Mouse (Mus musculus): Measurements from ENCODE around the gene Hgd. TPM values are rescaled to one million over a fixed set of nuclear protein-coding genes. Genes with fewer than 3 reads are reported as not detected.
"Not testable (repeated sequence)": the region's sequence is repeated elsewhere in the genome, so short reads cannot be mapped to it uniquely, and the experiment has no call there.

Gene Hgd
- polyA plus RNA-seq, 1 experiment from 2014 or later: not detected

DNA sequence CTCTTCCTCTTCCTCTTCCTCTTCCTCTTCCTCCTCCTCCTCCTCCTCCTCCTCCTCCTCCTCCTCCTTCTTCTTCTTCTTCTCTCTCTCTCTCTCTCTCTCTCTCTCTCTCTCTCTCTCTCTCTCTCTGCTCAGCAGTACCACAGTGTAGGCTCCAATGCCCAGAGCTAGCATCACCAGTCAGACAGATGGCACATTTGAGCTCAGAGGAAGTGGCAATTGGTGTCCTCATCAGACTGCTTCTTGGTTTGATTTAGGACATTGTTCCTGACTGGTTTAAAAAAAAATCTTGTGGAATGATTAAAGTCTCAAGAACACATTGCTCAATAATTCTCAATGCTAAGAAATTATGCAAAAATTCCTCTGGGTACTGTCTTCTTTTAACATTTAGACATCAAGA lies 60.6 kb downstream of the Hgd start:
- H3K4me3 ChIP-seq; H3K9ac ChIP-seq; H3K27me3 ChIP-seq (replicated peaks); H3K27ac ChIP-seq; ATAC-seq (ENCODE audit: low FRiP score, low read depth); H3K9me3 ChIP-seq; H3K4me1 ChIP-seq; H3K4me2 ChIP-seq (replicated peaks); H3K36me3 ChIP-seq: not testable (repeated sequence)

DNA sequence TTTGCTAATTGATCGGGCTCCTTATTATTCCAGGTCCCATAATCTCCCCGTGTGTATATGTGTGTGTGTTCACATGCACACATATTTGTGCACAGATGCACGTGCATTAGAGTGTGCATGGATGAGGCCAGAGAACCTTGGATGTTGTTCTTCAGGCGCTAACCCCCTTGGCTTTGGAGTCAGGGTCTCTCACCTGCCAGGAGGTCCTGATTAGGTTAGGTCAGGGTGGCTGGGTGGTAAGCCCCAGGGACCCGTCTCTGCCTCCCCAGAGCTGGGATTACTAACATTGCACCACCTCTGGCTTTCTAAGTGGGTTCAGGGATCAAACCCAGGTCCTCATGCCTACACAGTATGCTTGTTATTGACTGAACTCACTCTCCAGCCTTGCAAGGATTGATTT lies 64.5 kb downstream of the Hgd start:
- Histone ChIP-seq H3K9ac (no peak overlapping the region), H3K27ac (no peak overlapping the region), H3K27me3 (replicated peaks) (no peaks in the 10 kb centered on the region), H3K4me1 (no peaks in the 10 kb centered on the region), H3K4me3 (no peak overlapping the region), H3K36me3 (peaks cover 36% of the 10 kb centered on the region), H3K9me3 (no peaks in the 10 kb centered on the region), H3K4me2 (replicated peaks) (no peak overlapping the region)
- ATAC-seq (ENCODE audit: low FRiP score, low read depth): no peak
- WGBS: 95% methylated on average over 5 of the region's 5 CpGs

DNA sequence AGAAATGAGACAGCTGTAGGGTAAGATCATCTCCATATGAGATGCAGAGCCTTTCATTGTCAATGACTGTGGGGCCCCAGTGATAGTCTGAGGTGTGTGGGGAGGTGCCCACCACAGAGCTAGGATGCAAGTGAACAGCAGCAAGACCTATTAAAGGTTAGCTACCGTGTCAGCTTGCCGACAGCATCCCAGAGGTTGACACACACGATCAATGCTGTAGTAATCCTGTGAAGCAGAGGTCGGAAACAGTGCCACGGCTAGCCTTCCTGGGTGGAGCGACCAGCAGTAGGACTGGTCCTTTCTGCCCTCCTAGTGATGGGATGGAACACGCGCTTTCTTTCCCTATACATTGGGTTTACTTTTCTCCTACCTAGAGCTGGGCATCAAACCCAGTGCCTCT lies 65.3 kb downstream of the Hgd start:
- no peaks in the 10 kb centered on the region for H3K27me3 ChIP-seq (replicated peaks)
- WGBS: 92% methylated on average over 8 of the region's 8 CpGs
- peaks cover 36% of the 10 kb centered on the region for H3K36me3 ChIP-seq
- H3K4me2 ChIP-seq (replicated peaks): no peak overlapping the region
- H3K9me3 ChIP-seq: no peaks in the 10 kb centered on the region
- H3K9ac ChIP-seq: no peak overlapping the region
- no peaks in the 10 kb centered on the region for H3K4me1 ChIP-seq
- no peak for ATAC-seq (ENCODE audit: low FRiP score, low read depth)
- H3K4me3 ChIP-seq: no peak overlapping the region
- H3K27ac ChIP-seq: no peak overlapping the region

DNA sequence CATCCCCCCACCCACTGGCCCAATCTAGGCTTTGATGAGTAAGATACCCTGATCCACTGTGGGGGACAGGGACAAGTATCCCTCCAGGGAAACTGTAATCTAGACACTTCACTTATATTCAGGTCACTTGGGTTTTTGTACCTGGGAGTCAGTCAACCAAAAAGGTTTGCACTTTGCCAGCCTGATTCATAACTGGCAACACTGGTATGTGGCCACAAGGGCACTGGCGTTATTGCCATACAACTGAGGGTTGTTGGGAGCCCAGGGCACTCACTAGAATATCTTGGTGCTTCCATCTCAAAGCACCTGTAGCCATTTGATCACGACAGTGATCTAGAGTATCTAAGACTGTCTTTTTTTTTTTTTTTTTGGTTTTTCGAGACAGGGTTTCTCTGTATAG lies 65.8 kb downstream of the Hgd start:
- peaks cover 36% of the 10 kb centered on the region for H3K36me3 ChIP-seq
- H3K9me3 ChIP-seq: no peaks in the 10 kb centered on the region
- H3K4me3 ChIP-seq: no peak overlapping the region
- H3K9ac ChIP-seq: no peak overlapping the region
- no peaks in the 10 kb centered on the region for H3K27me3 ChIP-seq (replicated peaks)
- no peak overlapping the region for H3K4me2 ChIP-seq (replicated peaks)
- H3K27ac ChIP-seq: no peak overlapping the region
- 90% methylated on average over 3 of the region's 3 CpGs for WGBS
- no peak for ATAC-seq (ENCODE audit: low FRiP score, low read depth)
- no peaks in the 10 kb centered on the region for H3K4me1 ChIP-seq

DNA sequence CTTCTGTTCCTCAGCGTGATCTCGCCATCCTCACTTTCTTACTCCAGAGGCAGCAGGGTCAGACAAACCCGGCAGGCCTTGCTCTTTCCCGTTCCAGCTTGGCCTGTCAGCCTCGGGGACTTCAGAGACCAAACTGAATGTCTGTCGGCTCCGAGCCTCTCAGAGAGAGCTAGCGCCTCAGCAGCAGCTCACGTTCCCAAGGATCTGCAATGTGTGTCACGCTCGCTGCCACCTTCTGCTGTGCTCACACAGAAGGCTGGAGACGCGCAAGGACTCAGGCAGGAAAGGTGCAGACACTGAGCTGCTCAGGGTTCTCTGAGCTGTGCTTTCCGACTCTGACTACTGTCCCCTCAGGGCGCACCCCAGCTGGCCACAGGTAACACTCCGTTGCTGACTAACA lies 67.1 kb downstream of the Hgd start:
- Histone ChIP-seq H3K9me3 (no peaks in the 10 kb centered on the region), H3K4me1 (no peaks in the 10 kb centered on the region), H3K36me3 (peaks cover 36% of the 10 kb centered on the region), H3K27ac (no peak overlapping the region), H3K27me3 (replicated peaks) (no peaks in the 10 kb centered on the region), H3K4me3 (no peak overlapping the region), H3K9ac (no peak overlapping the region), H3K4me2 (replicated peaks) (no peak overlapping the region)
- 89% methylated on average over 16 of the region's 16 CpGs for WGBS
- no peak for ATAC-seq (ENCODE audit: low FRiP score, low read depth)

DNA sequence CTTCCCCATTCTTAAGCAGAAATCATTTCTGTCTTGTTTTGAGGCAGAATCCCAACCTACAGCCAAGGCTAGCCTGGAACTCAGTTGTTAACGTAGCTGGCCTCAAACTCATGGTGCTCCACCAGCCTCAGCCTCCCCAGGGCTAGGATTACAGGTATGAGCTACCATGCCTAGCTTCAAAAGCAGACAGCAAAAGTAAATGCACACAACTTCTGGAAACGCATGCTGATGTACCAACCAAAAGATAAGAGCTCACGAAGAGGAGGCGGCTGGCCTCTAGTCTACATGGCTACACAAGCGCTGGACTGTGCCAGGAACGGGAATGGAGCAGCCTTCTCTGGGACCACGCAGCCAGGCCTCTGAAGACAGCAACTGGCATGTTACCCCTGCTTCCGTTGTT lies 68.0 kb downstream of the Hgd start:
- H3K4me2 ChIP-seq (replicated peaks): no peak overlapping the region
- H3K27me3 ChIP-seq (replicated peaks): no peaks in the 10 kb centered on the region
- H3K36me3 ChIP-seq: peaks cover 36% of the 10 kb centered on the region
- H3K4me1 ChIP-seq: peaks cover 6% of the 10 kb centered on the region; the same call in 1 of the 2 replicates
- H3K4me3 ChIP-seq: no peak overlapping the region
- ATAC-seq (ENCODE audit: low FRiP score, low read depth): no peak
- H3K9me3 ChIP-seq: no peaks in the 10 kb centered on the region
- H3K27ac ChIP-seq: no peak overlapping the region
- H3K9ac ChIP-seq: no peak overlapping the region
- 95% methylated on average over 8 of the region's 8 CpGs for WGBS

DNA sequence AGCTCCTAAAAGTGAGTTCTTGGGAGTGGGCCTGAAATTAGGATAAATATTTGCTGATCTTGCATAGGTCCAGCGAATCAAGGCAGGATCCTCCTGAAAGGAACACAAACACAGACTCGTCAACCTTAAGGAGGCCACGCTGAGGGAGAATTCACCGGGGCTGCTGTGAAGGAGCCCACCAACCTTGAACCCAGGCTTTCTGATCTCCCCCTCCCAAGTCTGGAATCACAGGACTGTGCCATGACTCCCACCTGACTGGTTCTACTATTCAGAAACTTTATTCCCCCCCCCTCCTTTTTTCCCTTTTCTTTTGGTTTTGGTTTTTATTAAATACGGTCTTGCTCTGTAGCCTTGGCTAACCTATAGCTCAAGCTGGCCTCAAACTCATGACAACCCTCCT lies 69.1 kb downstream of the Hgd start:
- H3K27ac ChIP-seq: no peak overlapping the region
- no peak overlapping the region for H3K9ac ChIP-seq
- peaks cover 9% of the 10 kb centered on the region; the same call in 1 of the 2 replicates for H3K4me1 ChIP-seq
- H3K9me3 ChIP-seq: no peaks in the 10 kb centered on the region
- WGBS: 97% methylated on average over 5 of the region's 5 CpGs
- H3K4me3 ChIP-seq: no peak overlapping the region
- H3K4me2 ChIP-seq (replicated peaks): no peak overlapping the region
- ATAC-seq (ENCODE audit: low FRiP score, low read depth): no peak
- H3K27me3 ChIP-seq (replicated peaks): no peaks in the 10 kb centered on the region
- peaks cover 36% of the 10 kb centered on the region for H3K36me3 ChIP-seq

DNA sequence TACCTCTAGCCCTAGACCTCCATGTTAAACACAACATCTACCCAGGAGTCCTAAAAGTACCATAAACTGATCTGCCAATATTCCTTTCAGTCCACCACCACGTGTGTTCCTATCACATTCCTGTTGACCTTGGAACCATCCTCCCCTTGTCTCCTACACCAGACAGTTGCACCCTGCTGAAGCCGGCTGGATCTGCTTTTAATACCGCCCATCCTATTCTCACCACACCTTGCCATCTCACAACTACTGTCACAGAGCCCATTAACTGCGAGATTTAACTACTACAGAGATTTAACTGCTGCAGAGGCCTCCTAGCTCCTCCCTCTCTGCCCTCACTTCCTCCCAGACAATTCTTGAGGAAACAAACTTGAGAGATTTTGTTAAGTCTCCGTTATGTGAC lies 71.5 kb downstream of the Hgd start:
- peaks cover 18% of the 10 kb centered on the region for H3K36me3 ChIP-seq
- WGBS: 86% methylated on average over 5 of the region's 5 CpGs
- H3K27ac ChIP-seq: no peak overlapping the region
- peaks cover 18% of the 10 kb centered on the region for H3K4me1 ChIP-seq
- H3K4me3 ChIP-seq: no peak overlapping the region
- no peak overlapping the region for H3K9ac ChIP-seq
- no peaks in the 10 kb centered on the region for H3K9me3 ChIP-seq
- H3K4me2 ChIP-seq (replicated peaks): no peak overlapping the region
- no peaks in the 10 kb centered on the region for H3K27me3 ChIP-seq (replicated peaks)
- ATAC-seq (ENCODE audit: low FRiP score, low read depth): no peak

DNA sequence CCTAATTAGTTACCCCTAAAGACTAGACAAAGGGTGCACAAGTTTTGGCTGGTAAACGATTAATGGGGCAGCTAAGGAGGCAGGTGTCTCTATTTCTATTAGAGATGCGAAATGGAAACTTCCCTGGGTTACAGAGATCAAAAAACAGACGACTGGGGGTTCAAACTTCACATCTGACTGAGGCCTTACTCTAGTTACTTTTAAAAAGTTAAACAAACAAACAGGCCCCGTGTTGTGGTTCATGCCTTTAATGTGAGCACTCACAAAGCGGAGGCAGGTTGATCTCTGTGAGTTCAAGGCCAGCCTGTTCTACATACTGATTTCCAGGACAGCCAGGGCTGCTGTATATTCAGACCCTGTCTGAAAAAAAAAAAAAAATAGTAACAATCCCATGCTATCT lies 72.7 kb downstream of the Hgd start:
- H3K27me3 ChIP-seq (replicated peaks): no peaks in the 10 kb centered on the region
- H3K4me3 ChIP-seq: no peak overlapping the region
- peaks cover 7% of the 10 kb centered on the region; the same call in 1 of the 2 replicates for H3K36me3 ChIP-seq
- no peak overlapping the region for H3K27ac ChIP-seq
- peaks cover 18% of the 10 kb centered on the region for H3K4me1 ChIP-seq
- ATAC-seq (ENCODE audit: low FRiP score, low read depth): no peak
- 86% methylated on average over 5 of the region's 5 CpGs for WGBS
- H3K9ac ChIP-seq: no peak overlapping the region
- peak overlapping the region; percentile 64 for H3K4me2 ChIP-seq (replicated peaks)
- no peaks in the 10 kb centered on the region for H3K9me3 ChIP-seq

DNA sequence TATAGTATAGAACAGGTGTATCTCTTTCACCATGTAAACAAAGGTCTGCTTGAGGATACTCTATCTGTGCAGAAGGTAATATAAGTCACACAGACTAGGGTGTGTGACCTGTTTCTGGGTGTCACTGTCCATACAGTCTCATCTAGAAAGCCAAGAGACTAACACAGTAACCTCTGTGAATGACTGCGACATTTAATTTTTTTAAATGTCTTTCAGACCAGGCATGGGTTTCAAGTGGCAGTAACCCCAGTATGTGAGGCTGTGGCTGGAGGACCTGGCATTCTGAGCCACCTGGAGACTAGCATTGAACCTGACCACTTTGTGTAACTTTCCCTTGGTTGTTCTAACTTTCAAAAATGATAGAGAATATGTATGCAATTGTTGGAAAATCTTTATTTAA lies 73.1 kb downstream of the Hgd start:
- peak overlapping the region; percentile 64 for H3K4me2 ChIP-seq (replicated peaks)
- H3K4me3 ChIP-seq: no peak overlapping the region
- H3K9me3 ChIP-seq: no peaks in the 10 kb centered on the region
- H3K4me1 ChIP-seq: peaks cover 18% of the 10 kb centered on the region
- H3K9ac ChIP-seq: no peak overlapping the region
- 94% methylated on average over 1 of the region's 1 CpGs for WGBS
- peaks cover 3% of the 10 kb centered on the region; the same call in 1 of the 2 replicates for H3K36me3 ChIP-seq
- no peak overlapping the region for H3K27ac ChIP-seq
- H3K27me3 ChIP-seq (replicated peaks): no peaks in the 10 kb centered on the region
- no peak for ATAC-seq (ENCODE audit: low FRiP score, low read depth)

DNA sequence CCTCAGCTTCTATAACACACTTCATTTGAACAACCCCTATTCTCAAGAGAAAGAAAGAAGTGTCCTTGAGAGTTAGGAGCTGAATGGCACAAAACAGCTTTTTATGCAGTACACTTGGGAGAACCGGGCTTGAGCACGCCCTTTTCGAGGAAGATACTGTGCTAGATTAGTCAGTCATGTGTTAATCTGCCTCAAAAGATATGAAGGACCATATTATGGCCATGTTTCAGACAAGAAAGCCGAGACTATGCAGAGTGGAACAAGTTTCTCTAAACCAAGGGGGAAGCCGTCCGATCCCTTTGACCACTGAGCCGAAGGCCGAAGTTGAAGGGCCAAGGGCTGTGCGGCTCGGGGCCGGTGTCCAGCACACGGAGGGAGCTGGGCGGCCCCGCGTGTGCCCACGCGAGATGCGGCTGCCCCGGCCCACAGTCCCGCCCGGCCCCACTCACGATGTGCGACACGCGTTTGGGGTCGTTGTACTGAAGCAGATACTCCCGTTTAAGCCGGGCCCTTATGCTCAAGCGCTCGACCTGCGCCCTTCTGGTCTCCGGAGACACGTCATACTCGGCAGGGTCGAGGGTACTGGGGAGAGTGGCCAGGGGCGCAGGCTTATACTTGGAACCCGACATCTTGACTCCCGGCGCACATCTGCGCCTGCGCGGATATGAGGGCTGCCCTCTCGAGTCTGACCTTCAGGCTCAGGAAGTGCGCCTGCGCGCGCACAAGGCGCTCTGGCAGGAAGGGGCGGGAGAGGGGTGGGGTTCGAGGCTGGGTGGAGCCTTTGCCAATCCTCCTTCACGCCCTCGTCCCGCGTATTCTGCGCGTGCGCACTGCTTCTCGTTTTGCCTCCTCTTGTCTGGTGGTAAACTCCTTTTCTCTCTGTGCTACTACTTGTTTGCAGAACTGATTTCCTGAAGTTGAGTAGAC lies 74.0 kb downstream of the Hgd start, which contains the start of gene Ndufb4:
TSS of gene Ndufb4 (minus strand) at position 723 of the 927 bp plus-strand sequence.
- Histone ChIP-seq H3K9ac (peak within 1 kb of the TSS; percentile 89), H3K4me3 (peak within 1 kb of the TSS; percentile 75), H3K4me1 (peaks cover 18% of the 10 kb centered on the region), H3K4me2 (replicated peaks) (peak within 1 kb of the TSS; percentile 64), H3K9me3 (no peaks in the 10 kb centered on the region), H3K27me3 (replicated peaks) (no peaks in the 10 kb centered on the region), H3K36me3 (no peaks in the 10 kb centered on the region), H3K27ac (no peak within 1 kb of the TSS; the same call in 1 of the 2 replicates)
- peak; percentile 93 for ATAC-seq (ENCODE audit: low FRiP score, low read depth)
- under 1% methylated on average over 56 of the region's 58 CpGs for WGBS

DNA sequence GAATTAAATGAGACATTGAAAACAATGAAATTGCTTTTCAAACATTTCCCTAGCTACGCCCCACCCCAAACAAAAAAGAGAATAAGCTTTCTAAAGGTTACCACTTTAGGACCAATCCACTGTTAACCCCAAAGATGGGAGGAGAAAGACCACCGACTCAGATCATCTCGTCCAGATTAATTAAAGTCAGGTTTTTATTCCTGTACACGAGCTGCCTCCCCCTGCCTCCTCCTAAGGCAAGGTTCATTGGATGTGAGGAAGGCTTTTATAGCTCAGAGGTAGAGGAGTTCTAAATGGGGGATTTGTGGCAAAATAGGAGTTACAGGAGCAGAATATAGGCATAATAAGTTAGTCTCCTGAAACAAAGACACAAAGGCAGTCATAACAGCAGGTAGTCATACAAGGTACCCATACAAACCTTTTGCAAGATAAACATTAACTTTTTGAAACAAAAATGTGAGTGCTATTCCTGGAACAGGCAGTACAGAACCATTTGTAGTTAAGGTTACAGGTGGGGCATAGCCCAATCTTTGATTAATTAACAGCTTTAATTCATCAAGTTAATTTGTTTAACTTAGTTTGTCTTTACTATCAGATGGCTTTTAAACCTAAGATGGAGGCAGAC lies 75.0 kb downstream of the Hgd start:
- Histone ChIP-seq H3K27me3 (replicated peaks) (no peaks in the 10 kb centered on the region), H3K4me3 (no peak overlapping the region), H3K4me1 (peaks cover 18% of the 10 kb centered on the region), H3K9ac (no peak overlapping the region), H3K9me3 (no peaks in the 10 kb centered on the region), H3K36me3 (no peaks in the 10 kb centered on the region), H3K27ac (no peak overlapping the region), H3K4me2 (replicated peaks) (peak overlapping the region; percentile 64)
- ATAC-seq (ENCODE audit: low FRiP score, low read depth): peak; percentile 2; the same call in 1 of the 2 replicates
- WGBS: 54% methylated on average over 4 of the region's 4 CpGs
